Mouse (Mus musculus): ENCODE results near the gene Eri3.

Eri3 gene

DNA sequence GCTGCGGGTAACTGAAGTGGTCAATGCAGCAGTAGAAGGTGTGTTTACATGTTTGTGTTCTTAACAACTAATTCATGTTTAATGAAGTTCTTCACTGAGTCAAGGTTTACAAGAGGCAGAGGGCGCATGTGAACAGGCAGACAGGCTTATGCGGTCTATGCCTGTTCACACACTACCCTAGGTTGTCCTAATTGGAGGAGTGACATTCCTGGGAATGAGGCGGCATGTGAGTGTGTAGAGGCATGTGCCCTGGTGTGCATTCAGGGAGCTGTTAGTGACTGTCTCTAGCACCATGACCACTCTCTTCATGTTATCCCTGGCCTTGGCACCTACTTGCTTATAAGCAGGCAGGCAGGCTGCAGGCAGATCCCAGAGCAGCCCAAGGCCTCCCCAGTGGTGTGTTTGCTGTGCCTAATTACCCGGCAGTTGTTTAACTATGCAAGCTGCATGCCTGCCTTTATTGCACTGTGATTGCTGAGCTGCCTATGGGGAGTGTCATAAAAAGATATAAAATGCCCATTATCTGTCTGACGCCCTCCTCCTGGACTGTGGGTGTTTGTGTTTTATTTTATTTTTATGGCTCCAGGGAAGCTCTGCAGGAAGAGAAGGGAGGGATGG is 80.0 kb downstream of the Eri3 start:
- DNase-seq, result no peak

DNA sequence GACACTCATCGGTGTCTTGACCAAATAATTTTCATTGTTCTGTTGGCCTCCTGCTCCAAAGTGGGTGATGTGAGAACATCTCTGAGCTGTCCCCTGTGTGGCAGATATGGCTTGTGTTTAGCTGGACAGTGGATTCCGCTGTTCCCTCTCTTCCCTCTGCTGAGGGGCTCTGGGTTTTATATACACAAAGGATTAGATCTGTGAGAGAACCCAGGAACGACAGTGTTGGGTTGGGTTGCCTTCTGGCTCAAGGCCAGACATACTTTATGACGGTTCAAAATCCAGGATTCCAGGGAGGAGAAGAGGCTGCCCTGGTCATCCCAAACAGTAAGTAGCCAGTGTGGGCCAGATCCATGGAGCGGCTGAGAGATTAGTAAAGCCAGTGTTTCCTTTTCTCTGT is 83.4 kb downstream of the Eri3 start:
- DNase-seq, result no peak

GRCm38 (mm10) chr4:117634642-117635041 is 84.5 kb downstream of the Eri3 start:
- no peak for DNase-seq

- DNase-seq, result no peak
Measured at GRCm38 (mm10) chr4:117636152-117636551, 86.0 kb downstream of the Eri3 start.

DNA sequence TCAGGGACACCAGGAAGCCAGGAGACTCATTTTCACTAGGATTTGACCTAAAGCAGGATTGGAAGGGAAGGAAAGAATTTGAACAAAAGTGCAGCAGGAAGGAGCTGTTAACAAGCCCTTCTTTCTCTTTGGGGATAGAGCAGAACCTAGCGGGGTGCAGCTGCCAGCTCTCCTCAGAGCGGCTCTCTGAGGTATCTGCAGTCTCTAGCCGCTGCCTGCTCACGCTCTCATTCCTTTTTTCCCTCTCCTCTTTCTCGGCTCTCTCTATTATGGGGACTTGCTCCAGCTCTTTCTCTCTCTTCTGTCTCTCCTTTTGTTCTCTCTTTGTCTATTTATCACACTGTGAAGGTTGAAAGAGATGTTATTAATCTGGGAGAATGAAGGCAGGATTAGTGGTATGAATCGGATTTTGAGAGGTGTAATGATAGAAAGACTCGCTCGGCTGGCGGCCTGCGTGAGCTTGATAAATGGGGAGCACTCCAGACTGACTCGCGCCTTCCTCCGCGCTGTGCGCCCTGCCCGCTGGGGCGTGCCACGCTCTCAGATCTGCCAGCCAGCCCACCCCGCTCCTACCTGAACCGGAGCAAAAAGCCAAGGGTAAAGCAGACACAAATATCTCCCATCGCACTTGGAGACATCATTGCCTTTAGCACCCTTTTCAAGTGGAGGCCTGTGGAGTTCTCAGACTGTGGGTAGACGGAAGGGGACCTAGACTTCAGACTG is 86.9 kb downstream of the Eri3 start:
- DNase-seq, result no peak

GRCm38 (mm10) chr4:117640925-117641703 is 90.9 kb downstream of the Eri3 start:
- DNase-seq, result no peak

GRCm38 (mm10) chr4:117641804-117642203 is 91.6 kb downstream of the Eri3 start:
- DNase-seq, result no peak

GRCm38 (mm10) chr4:117645031-117645435 is 94.9 kb downstream of the Eri3 start:
- no peak for DNase-seq

DNA sequence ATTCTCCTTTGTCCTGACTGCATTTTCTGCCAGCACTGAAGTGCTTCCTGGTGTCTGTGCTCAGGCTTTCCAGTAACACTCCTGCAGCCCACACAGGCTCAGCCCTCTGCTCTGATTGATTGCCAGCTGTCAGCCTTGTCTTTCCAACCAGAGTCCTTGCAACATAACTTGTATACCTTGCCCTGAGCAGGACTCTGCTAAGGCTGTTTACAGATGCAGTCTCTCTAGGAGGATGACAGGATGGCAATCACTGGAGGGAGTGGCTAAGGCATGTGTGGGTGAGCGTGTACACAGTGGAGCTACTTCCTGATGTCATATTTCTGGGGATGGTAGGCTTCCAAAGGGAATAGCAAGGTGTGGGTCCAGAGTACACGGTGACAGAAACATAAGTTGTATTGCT is 95.7 kb downstream of the Eri3 start:
- DNase-seq, result no peak

GRCm38 (mm10) chr4:117646496-117646895 is 96.3 kb downstream of the Eri3 start:
- DNase-seq, result no peak

GRCm38 (mm10) chr4:117646926-117647755 is 97.0 kb downstream of the Eri3 start:
- no peak for DNase-seq

DNA sequence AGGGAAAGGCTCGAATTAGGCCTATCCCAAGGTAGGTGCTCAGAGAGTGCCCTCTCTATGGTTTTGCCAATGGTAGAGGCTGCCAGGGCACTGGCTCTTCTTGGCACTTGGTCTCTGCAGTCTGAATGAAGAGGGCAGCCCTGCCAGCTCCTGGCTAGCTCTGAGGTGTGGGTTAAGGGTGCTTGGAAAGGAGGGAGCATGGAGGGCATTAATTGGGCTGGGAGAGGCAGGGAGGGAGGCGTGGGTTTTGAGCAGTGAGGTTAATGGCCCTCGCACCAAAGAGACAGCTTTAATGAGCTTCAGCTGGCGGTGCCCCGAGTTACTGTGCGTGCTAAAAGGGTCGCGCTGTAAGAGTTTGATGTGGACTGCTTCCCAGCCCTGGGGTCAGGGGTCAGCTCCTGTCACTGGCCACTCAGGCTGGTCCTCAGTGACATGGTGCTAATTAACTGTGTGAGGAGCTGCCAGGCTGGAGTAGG is 101.5 kb downstream of the Eri3 start:
- DNase-seq, result no peak

DNA sequence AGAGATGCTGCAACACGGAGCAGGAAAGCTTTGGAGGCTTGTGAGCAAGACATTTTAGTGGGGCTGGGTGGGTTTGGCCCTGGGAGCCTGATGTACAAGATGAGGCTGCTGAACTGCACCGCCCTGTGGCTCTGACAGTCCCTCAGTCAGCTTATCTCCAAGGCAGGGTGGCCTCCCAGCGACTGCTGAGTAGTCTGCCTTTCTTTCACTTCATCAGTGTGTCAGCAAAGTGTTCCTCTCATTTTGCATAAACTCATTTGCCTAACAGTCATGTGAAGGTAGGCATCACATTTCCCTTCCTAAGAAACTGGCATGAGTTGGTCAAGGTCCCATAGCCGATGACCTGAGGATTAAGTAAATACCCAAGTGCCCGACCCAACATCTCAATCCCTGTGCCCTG is 102.6 kb downstream of the Eri3 start:
- DNase-seq, result no peak

DNA sequence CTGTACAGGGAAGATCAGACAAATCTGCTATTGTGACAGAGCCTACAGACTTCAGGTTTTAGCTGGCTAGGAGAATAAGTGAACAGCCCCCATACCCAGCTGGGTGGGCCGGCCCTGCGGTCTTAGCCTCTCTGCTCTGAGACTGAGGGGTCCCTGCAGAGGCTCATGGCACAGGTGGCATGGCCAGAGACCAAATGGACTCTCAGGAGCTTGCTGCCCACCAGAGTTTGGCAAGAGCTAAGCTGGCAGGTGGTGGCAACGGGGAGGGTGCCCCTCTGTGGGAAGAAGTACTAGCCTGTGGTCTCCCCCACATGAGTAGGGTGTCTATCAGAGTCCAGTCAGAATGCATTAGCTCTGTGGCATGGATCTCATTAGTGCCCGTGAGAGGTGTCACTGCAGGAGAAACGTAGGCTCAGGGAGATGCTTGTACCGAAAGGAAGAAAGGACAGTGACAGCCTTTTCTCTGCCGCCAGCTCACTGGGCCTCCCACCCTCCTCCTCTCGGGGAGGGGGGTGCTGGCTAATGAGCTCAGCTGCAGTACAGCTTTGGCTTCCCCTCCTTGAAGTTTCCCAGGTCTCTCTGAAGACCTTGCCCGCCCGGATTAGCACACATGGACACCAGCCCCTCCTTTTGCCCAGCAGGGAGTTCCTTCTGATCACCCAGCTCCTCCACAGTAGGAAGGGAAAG is 104.0 kb downstream of the Eri3 start:
- no peak for DNase-seq

- DNase-seq, result no peak
Measured at GRCm38 (mm10) chr4:117654703-117655499, 104.7 kb downstream of the Eri3 start.

GRCm38 (mm10) chr4:117655500-117655863 is 105.3 kb downstream of the Eri3 start:
- DNase-seq, result no peak

- no peak for DNase-seq
Measured at GRCm38 (mm10) chr4:117656961-117657360, 106.8 kb downstream of the Eri3 start.

GRCm38 (mm10) chr4:117657646-117658045 is 107.5 kb downstream of the Eri3 start:
- DNase-seq, result no peak

DNA sequence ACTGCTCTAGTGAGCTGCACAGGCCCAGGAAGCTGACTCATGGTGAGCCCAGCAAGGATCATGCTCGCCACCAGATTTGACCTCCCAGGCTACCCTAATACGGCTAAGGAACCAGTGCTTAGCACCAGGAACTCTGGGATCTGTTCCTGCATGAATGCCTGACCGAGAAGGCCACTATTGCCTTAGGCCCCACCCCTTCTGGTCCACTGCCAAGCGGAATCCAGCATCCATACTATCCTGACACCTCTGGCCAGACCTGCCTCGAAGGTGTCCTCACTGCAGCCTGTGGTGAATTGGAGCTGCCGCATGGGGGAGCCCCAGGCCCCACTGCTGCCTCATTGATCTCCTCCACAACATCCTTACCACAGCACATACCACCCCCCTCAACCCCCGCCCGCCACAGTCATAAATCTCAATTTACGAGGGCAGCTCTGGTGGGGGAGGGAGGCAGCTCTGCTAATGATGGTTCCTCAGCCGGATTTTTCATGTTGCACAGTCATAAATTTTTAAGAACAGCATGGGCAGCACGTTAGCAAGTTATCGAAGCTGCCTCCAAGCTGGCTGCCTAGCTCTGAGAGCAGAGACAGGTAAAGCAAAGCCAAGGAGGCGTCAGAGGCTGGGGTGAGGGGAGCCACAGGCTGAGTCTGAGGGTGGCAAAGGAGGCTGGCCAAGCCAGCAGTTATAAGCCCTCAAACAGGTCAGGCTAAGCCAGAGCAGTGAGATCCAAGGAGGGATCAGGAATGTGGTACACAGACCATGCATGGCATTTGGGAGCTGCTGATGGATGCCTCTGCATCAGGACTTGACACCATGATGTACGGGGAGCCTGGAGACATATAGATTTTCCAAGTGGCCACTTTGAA is 108.6 kb downstream of the Eri3 start:
- peak in 1 of 2 experiments; percentile 13 for DNase-seq

GRCm38 (mm10) chr4:117660001-117660400 is 109.8 kb downstream of the Eri3 start:
- DNase-seq, result no peak

Data from thymus, postnatal 36 days (tissue).